Mouse (Mus musculus): ENCODE data around the gene Asic2. TPM values are rescaled to one million over a fixed set of nuclear protein-coding genes. Genes with fewer than 3 reads are reported as not detected.

The Asic2 gene
- polyA plus RNA-seq, 1 experiment = not detected

DNA sequence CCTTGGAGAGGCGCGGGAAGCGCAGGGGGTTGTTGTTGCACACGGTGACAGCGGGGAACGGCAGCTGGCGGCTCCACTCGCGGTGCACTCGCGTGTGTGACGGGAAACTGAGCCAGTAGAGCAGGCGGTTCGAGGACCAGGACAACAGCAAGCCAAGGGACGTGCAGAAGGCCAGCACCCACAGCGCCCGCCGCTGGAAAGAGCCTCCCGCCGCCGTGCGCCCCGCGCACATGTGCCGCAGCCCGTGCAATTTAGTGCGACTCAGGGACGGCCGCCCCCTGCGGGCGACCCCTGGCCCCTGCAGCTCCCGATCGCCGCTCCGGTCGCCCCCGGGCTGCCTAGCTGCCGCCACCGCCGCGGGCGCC, 816.3 kb downstream of the Asic2 start:
- peaks cover 56% of the 10 kb centered on the region for H3K27me3 ChIP-seq (ENCODE audit: control insufficient read depth)
- H3K9me3 ChIP-seq (ENCODE audit: control insufficient read depth, low read length) = no peaks in the 10 kb centered on the region
- no peak for TF ChIP-seq GATA1 (IDR thresholded peaks at IDR 0.05; ENCODE audit: low read length)
- no peak for TF ChIP-seq TAL1 (IDR thresholded peaks at IDR 0.05; ENCODE audit: low read length)
- H3K4me1 ChIP-seq (ENCODE audit: control insufficient read depth) = no peaks in the 10 kb centered on the region
- no peaks in the 10 kb centered on the region for H3K36me3 ChIP-seq (ENCODE audit: control insufficient read depth)
- no peak overlapping the region for H3K4me3 ChIP-seq (replicated peaks)

DNA sequence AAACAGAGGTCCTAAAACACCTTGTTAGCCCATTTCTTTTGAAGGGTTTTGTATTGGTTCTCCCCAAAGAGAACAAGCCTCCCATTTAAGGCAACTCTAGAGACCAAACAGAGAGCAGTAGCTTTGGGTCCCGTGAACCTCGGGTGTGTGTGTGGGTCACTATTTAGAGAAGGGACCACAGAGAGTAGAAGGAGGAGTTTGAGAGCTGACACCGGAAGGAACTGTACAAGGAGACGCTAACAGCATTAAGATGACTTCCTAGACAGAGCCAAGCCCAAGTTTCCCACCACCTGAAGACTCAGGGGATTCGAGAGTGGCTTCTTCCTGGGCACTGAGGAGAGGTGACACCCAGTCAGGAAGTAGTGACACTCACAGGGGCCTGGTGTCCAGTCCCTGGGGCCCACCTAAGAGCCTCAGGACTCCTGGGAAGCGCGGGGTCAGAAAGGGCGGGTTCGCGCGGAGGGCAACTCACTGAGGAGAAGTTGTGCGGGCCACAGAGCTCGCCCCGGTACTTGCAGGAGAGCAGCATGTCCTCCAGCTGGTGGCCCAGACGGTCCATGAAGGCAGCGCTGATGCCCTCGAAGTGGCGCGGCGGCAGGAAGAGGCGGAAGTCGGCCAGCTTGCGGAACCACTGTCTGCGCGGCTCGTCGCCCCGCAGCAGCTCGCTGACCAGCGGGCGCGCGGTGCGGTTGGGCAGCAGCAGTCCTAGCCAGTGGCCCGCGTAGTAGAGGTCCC, 816.8 kb downstream of the Asic2 start:
- H3K27me3 ChIP-seq (ENCODE audit: control insufficient read depth) = peaks cover 56% of the 10 kb centered on the region
- no peak overlapping the region for H3K4me3 ChIP-seq (replicated peaks)

DNA sequence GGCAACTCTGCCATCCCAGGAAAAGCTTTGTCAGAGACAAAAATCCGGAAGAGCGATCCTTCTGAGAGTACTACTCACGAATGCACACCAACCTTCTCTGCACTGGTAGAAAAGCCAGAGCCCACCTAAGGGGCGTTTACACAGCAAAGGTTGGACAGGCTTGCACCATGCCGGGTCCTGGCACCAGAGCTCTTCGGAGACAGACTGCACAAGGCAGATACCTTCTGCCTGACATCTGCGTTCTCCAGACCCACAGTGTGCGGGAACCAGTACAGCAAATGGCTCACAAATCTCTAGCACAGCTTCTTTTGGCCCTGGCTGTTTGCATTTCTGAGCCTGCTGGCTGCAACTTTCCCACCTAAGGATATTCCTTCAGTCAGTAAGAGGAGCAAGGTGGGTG, 817.6 kb downstream of the Asic2 start:
- Histone ChIP-seq H3K4me3 (replicated peaks) (no peak overlapping the region), H3K36me3 (ENCODE audit: control insufficient read depth) (no peaks in the 10 kb centered on the region), H3K4me1 (ENCODE audit: control insufficient read depth) (no peaks in the 10 kb centered on the region), H3K27me3 (ENCODE audit: control insufficient read depth) (peaks cover 52% of the 10 kb centered on the region), H3K9me3 (ENCODE audit: control insufficient read depth, low read length) (no peaks in the 10 kb centered on the region)
- TF ChIP-seq TAL1 (IDR thresholded peaks at IDR 0.05; ENCODE audit: low read length) = no peak
- TF ChIP-seq GATA1 (IDR thresholded peaks at IDR 0.05; ENCODE audit: low read length) = no peak

More for the DNA sequence above, 816.8 kb downstream of the Asic2 start:
- TF ChIP-seq TAL1 (IDR thresholded peaks at IDR 0.05; ENCODE audit: low read length) = no peak
- no peak for TF ChIP-seq GATA1 (IDR thresholded peaks at IDR 0.05; ENCODE audit: low read length)
- no peaks in the 10 kb centered on the region for H3K4me1 ChIP-seq (ENCODE audit: control insufficient read depth)
- no peaks in the 10 kb centered on the region for H3K36me3 ChIP-seq (ENCODE audit: control insufficient read depth)
- no peaks in the 10 kb centered on the region for H3K9me3 ChIP-seq (ENCODE audit: control insufficient read depth, low read length)

DNA sequence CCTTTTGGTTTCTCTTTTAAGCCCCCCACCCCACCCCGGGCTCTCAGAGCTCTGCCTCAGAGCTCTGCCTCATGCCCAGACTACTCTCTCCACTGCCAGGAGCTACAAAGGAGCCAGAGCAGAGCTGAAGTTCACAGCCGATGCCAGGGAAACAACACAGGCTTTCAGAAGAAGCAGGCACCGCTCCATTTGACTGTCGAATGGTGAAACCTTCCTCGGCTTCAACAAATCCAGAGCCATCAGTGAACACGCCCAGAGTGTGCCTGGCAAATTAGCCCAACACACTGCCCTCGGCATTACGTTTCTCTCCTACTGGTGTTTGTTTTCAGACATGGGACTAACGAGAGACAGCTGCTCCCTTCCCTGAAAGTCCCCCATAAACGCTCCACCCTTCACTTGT, 819.8 kb downstream of the Asic2 start:
- H3K36me3 ChIP-seq (ENCODE audit: control insufficient read depth) = no peaks in the 10 kb centered on the region
- H3K4me1 ChIP-seq (ENCODE audit: control insufficient read depth) = no peaks in the 10 kb centered on the region
- peaks cover 36% of the 10 kb centered on the region for H3K27me3 ChIP-seq (ENCODE audit: control insufficient read depth)
- TF ChIP-seq TAL1 (IDR thresholded peaks at IDR 0.05; ENCODE audit: low read length) = no peak
- no peak for TF ChIP-seq GATA1 (IDR thresholded peaks at IDR 0.05; ENCODE audit: low read length)
- no peaks in the 10 kb centered on the region for H3K9me3 ChIP-seq (ENCODE audit: control insufficient read depth, low read length)
- H3K4me3 ChIP-seq (replicated peaks) = no peak overlapping the region

DNA sequence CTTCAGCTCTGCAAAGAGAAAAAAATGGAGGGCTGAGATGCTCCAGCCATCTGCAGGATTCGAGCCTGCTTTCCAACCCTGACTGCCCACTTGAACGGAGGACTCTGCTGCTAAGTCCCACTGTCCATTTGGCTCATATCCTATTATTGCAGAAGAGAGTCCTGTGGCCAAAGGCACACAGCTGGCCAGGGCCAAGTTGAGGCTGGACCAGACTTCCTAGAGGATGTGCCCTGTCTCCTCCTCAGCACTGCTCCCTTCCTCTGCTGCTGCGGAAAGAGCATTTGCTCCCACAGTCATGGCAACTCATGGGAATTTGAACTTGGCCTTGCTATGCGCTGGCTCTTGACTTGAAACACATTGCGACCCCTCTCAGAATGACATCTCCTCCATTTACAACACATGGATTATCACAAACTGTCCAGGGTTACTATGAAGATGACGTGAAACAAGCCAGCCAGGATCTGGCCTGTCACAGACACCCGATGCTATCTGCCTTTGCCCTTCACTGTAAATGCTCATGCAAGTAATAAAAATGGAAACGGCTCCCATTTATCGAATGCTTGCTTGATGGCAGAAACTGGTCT, 821.6 kb downstream of the Asic2 start:
- no peaks in the 10 kb centered on the region for H3K9me3 ChIP-seq (ENCODE audit: control insufficient read depth, low read length)
- no peak overlapping the region for H3K4me3 ChIP-seq (replicated peaks)
- H3K36me3 ChIP-seq (ENCODE audit: control insufficient read depth) = no peaks in the 10 kb centered on the region
- peaks cover 19% of the 10 kb centered on the region for H3K27me3 ChIP-seq (ENCODE audit: control insufficient read depth)
- TF ChIP-seq TAL1 (IDR thresholded peaks at IDR 0.05; ENCODE audit: low read length) (no peak), GATA1 (IDR thresholded peaks at IDR 0.05; ENCODE audit: low read length) (no peak)
- no peaks in the 10 kb centered on the region for H3K4me1 ChIP-seq (ENCODE audit: control insufficient read depth)

DNA sequence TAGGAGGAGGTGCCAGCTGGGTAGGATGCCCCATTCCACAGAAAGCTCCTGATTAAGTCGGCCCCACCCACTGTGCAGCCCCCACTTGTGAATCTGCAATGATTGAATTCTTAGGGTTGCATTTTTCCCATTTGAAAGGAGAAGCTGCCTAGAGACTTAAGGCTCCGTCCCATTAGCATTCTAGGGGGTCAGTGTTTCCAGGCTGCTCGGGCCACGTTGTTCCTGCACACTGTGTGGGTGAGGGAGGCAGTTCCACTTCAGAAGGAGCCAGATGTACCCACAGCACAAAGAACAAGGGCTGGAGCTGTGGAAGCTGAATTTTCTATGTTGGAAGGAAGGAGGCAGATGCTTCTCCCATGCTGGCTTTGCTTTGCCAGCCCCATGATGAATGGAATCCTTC, 833.1 kb downstream of the Asic2 start:
- no peaks in the 10 kb centered on the region for H3K27me3 ChIP-seq (ENCODE audit: control insufficient read depth)
- H3K9me3 ChIP-seq (ENCODE audit: control insufficient read depth, low read length) = peaks cover 5% of the 10 kb centered on the region; the same call in 1 of the 2 replicates
- no peaks in the 10 kb centered on the region for H3K4me1 ChIP-seq (ENCODE audit: control insufficient read depth)
- TF ChIP-seq TAL1 (IDR thresholded peaks at IDR 0.05; ENCODE audit: low read length) (no peak), GATA1 (IDR thresholded peaks at IDR 0.05; ENCODE audit: low read length) (no peak)
- H3K36me3 ChIP-seq (ENCODE audit: control insufficient read depth) = no peaks in the 10 kb centered on the region
- no peak overlapping the region for H3K4me3 ChIP-seq (replicated peaks)

DNA sequence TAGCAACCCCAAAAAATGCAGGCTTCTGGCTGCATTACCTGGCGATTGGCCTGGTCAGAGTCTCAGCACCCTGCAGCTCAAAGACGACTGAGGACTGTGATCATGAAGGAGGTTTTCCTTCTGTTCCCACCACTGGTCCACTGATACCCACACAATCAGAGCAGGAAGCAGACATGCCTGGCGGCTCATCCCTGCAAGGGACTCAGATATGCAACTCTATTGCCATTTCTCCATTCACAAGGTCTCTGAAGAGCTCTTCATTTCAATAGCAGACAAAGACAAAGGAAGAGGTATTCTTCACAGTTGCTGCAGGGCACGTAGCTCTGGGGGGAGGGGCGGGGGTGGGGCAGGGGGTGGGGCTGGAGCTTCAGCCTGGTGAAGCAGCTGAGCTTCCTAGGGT, 834.3 kb downstream of the Asic2 start:
- Histone ChIP-seq H3K4me1 (ENCODE audit: control insufficient read depth) (no peaks in the 10 kb centered on the region), H3K27me3 (ENCODE audit: control insufficient read depth) (no peaks in the 10 kb centered on the region), H3K4me3 (replicated peaks) (no peak overlapping the region), H3K9me3 (ENCODE audit: control insufficient read depth, low read length) (peaks cover 8% of the 10 kb centered on the region), H3K36me3 (ENCODE audit: control insufficient read depth) (no peaks in the 10 kb centered on the region)
- TF ChIP-seq TAL1 (IDR thresholded peaks at IDR 0.05; ENCODE audit: low read length) (no peak), GATA1 (IDR thresholded peaks at IDR 0.05; ENCODE audit: low read length) (no peak)

DNA sequence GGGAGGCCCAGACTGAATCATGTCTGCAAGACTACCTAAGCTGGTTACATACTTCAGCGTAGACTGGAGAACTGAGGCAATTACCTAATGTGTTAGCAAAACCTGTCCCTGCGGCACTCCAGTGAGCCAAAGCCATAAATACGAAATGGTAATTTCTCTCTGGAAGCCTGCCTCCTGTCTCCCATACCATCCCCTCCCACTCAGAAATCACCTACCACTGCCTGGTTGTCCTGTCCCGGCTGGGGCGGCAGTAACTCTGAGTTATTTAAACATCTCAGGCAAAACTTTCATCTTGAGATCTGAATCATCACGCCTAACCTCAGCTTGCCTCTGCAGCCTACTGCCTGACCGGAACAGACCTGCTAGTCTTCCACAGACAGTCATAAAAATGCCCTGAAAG, 835.6 kb downstream of the Asic2 start:
- no peaks in the 10 kb centered on the region for H3K4me1 ChIP-seq (ENCODE audit: control insufficient read depth)
- H3K9me3 ChIP-seq (ENCODE audit: control insufficient read depth, low read length) = peaks cover 8% of the 10 kb centered on the region
- H3K27me3 ChIP-seq (ENCODE audit: control insufficient read depth) = no peaks in the 10 kb centered on the region
- no peaks in the 10 kb centered on the region for H3K36me3 ChIP-seq (ENCODE audit: control insufficient read depth)
- TF ChIP-seq TAL1 (IDR thresholded peaks at IDR 0.05; ENCODE audit: low read length) (no peak), GATA1 (IDR thresholded peaks at IDR 0.05; ENCODE audit: low read length) (no peak)
- no peak overlapping the region for H3K4me3 ChIP-seq (replicated peaks)

DNA sequence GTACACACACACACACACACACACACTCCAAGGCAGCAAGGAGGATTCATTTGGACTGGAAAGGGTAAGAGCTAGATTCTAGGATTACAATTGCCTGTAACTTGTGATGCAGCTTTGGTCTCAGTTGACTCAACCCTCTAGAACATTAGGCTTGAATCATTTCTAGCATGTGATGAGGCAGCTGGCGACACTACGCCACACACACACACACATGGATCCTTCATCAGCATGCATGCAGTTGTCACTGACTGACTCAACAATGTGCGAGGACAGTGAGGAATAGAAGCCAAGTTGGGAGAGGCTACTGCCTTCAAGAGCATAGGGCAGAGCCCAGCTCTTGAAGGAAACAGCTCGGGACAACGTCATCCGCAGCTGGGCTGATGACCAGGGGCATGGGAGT, 843.9 kb downstream of the Asic2 start:
- Histone ChIP-seq H3K4me3 (replicated peaks) (no peak overlapping the region), H3K36me3 (ENCODE audit: control insufficient read depth) (no peaks in the 10 kb centered on the region), H3K27me3 (ENCODE audit: control insufficient read depth) (no peaks in the 10 kb centered on the region), H3K4me1 (ENCODE audit: control insufficient read depth) (no peaks in the 10 kb centered on the region), H3K9me3 (ENCODE audit: control insufficient read depth, low read length) (peaks cover 5% of the 10 kb centered on the region)
- no peak for TF ChIP-seq GATA1 (IDR thresholded peaks at IDR 0.05; ENCODE audit: low read length)
- no peak for TF ChIP-seq TAL1 (IDR thresholded peaks at IDR 0.05; ENCODE audit: low read length)
